Mouse (Mus musculus): ENCODE results near the gene Wdfy3. TPM values are rescaled to one million over a fixed set of nuclear protein-coding genes. Genes with fewer than 3 reads are reported as not detected.

Gene Wdfy3
- polyA plus RNA-seq, 1 experiment from 2014 or later, result 24.2 TPM

DNA sequence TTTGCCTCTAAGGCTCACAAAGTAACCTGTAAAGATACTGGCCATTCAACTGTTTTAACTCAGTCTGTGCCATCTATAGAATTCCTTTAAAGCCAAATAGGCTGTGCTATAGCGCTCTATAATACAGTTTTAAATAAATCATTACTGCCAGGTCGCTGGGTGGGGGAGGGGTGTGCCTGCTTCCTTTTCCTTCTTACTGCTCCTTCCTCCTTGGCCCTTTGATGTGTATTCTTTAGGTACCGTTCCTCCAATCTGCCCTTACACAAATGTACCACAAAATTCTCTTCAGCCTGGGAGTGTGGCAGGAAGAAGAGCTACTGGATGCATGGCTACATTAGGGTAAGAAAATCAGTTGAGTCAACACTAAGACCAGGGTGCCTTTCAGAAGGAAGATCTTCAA, 1.5 kb upstream of the Wdfy3 start:
- DNase-seq (ENCODE audit: low spot score), result no peak
- Histone ChIP-seq H3K27ac (peak overlapping the region; percentile 100), H3K36me3 (peaks cover 13% of the 10 kb centered on the region), H3K4me3 (peak overlapping the region; percentile 87), H3K9me3 (no peaks in the 10 kb centered on the region), H3K27me3 (ENCODE audit: insufficient read depth, poor library complexity, severe bottlenecking) (no peaks in the 10 kb centered on the region), H3K4me1 (replicated peaks) (peaks cover 48% of the 10 kb centered on the region)
- WGBS, result 53% methylated on average over 3 of the region's 3 CpGs

DNA sequence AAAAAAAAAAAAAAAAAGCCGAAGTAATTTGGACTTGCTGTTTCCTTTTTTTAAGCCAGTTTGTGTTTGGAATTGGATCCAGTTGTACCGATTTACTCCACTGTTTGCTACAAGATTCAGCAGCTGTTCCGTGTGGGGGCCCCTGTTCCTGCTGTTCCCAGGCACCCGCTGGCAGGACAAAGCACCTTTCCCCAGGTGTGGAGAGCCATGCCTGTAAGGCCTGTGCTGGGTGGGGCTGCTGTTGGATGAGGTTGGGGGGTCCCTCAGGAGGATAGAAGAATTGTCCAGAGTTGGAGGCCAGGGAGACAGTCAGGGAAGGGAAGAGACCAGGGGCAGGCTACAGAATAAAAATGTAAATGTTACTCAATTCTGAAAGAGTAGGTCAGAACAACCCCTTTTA, 1.1 kb upstream of the Wdfy3 start:
- WGBS, result 42% methylated on average over 4 of the region's 4 CpGs
- Histone ChIP-seq H3K36me3 (peaks cover 17% of the 10 kb centered on the region), H3K9me3 (no peaks in the 10 kb centered on the region), H3K4me3 (peak overlapping the region; percentile 87), H3K4me1 (replicated peaks) (peaks cover 48% of the 10 kb centered on the region), H3K27ac (peak overlapping the region; percentile 100), H3K27me3 (ENCODE audit: insufficient read depth, poor library complexity, severe bottlenecking) (no peaks in the 10 kb centered on the region)
- peak; percentile 12 for DNase-seq (ENCODE audit: low spot score)

DNA sequence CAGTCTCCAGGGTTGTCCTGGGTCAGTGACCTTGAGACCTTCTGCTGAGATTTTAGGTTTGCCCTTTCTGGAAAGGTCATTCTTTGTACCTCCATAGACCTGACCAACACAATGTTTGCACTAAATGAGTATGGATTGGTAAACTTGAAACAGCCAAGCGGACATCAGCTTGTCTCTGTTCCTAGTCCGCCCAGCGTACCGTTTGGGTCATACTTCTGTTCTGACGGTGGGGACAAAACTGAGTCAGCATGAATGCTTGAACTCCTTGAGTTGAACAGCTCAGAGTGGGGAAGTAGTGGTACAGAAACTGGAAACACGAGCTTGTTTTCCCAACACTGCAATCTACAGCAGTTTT, 670 bp upstream of the Wdfy3 start:
- no peaks in the 10 kb centered on the region for H3K27me3 ChIP-seq (ENCODE audit: insufficient read depth, poor library complexity, severe bottlenecking)
- H3K27ac ChIP-seq, result peak overlapping the region; percentile 100
- H3K4me3 ChIP-seq, result peak overlapping the region; percentile 87
- 11% methylated on average over 6 of the region's 6 CpGs for WGBS
- peaks cover 20% of the 10 kb centered on the region for H3K36me3 ChIP-seq
- no peaks in the 10 kb centered on the region for H3K9me3 ChIP-seq
- peaks cover 48% of the 10 kb centered on the region for H3K4me1 ChIP-seq (replicated peaks)
- DNase-seq (ENCODE audit: low spot score), result no peak

DNA sequence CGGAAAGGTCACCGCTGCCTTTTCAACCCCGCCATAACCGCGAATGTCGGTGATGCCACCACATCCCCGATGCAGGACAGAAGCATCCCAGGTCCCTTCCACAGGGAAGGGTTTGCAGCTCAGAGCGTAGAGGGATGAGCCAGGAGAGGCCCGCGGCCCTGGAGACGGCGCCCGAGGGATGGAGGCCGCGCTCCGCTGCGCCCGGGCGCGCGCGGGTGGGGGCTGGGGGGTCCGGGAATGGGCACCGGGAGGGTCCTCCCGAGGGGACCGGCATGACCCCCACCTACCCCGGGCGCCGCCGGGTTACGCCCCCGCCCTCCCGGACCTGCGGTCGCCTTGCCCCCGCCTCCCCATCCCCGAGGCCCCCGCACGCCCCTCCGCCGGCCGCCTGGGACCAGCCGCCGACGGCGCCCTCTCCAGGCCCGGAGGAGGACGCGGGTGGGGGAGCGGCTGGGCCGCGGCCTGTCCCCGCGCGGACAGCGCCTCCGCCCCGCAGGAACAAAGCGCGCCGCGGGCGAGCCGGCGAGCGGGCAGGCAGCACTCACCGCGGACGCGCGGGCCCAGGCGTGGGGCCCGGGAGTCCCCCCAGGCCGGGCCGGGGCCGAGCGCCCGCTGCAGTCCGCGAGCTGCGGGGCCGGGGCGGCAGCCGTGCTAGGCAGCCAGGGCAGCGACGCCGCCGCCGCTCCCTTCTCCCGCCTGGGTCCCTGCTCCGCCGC, 512 bp downstream of the Wdfy3 start:
- Histone ChIP-seq H3K4me1 (replicated peaks) (peaks cover 52% of the 10 kb centered on the region), H3K36me3 (peaks cover 25% of the 10 kb centered on the region), H3K27ac (peak overlapping the region; percentile 100), H3K27me3 (ENCODE audit: insufficient read depth, poor library complexity, severe bottlenecking) (no peaks in the 10 kb centered on the region), H3K4me3 (peak overlapping the region; percentile 87), H3K9me3 (no peaks in the 10 kb centered on the region)
- WGBS, result under 1% methylated on average over 84 of the region's 92 CpGs
- DNase-seq (ENCODE audit: low spot score), result peak; percentile 68

GRCm38 (mm10) chr5:102066458-102066857, 3.3 kb downstream of the Wdfy3 start:
- Histone ChIP-seq H3K36me3 (peaks cover 25% of the 10 kb centered on the region), H3K4me1 (replicated peaks) (peaks cover 63% of the 10 kb centered on the region), H3K27ac (no peak overlapping the region), H3K27me3 (ENCODE audit: insufficient read depth, poor library complexity, severe bottlenecking) (no peaks in the 10 kb centered on the region), H3K4me3 (no peak overlapping the region), H3K9me3 (no peaks in the 10 kb centered on the region)
- 94% methylated on average over 6 of the region's 6 CpGs for WGBS
- DNase-seq (ENCODE audit: low spot score), result no peak

DNA sequence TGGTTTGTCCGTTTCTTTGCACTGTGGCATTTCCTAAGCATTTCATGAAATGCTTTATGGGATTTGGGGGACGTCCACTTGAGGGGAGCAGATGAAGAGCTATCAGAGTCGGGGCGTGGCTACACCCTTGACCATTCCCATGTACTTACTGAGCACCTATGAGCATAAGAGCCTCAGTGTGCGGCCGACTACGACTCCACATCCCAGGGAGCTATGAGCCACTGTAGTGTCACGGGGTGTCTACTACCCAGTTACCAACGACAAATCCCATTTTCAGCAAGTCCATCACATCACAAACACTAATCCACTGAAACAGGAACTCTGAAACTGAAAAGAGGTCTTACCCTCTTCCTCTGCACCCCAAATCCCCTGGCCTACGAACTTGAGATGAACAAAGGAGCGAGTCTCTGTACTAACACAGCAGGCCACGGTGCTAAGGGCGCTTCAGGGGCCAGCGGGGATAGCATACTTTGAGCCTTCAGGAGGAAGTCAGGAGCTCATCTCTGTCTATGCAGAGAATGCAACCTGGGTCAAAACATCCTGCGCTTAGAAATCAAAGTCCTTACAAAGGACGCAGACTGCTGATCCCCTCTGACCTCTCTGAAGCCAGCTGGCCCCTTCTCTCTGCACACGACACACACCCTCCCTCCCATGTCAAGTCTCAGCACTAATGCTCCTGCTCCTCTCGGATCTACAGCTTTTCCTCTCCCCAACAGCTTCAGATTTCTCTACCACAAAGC, 6.5 kb downstream of the Wdfy3 start:
- peaks cover 40% of the 10 kb centered on the region for H3K36me3 ChIP-seq
- H3K4me3 ChIP-seq, result peak overlapping the region; percentile 13; the same call in 1 of the 2 replicates
- 51% methylated on average over 18 of the region's 18 CpGs for WGBS
- peaks cover 45% of the 10 kb centered on the region for H3K4me1 ChIP-seq (replicated peaks)
- peak overlapping the region; percentile 64 for H3K27ac ChIP-seq
- no peaks in the 10 kb centered on the region for H3K27me3 ChIP-seq (ENCODE audit: insufficient read depth, poor library complexity, severe bottlenecking)
- no peaks in the 10 kb centered on the region for H3K9me3 ChIP-seq
- peak; percentile 30 for DNase-seq (ENCODE audit: low spot score)

GRCm38 (mm10) chr5:102061816-102062215, 7.9 kb downstream of the Wdfy3 start:
- Histone ChIP-seq H3K27ac (no peak overlapping the region), H3K4me1 (replicated peaks) (peaks cover 31% of the 10 kb centered on the region), H3K36me3 (peaks cover 33% of the 10 kb centered on the region), H3K27me3 (ENCODE audit: insufficient read depth, poor library complexity, severe bottlenecking) (no peaks in the 10 kb centered on the region), H3K4me3 (no peak overlapping the region), H3K9me3 (no peaks in the 10 kb centered on the region)
- 84% methylated on average over 5 of the region's 5 CpGs for WGBS
- DNase-seq (ENCODE audit: low spot score), result no peak

GRCm38 (mm10) chr5:102055946-102056345, 13.8 kb downstream of the Wdfy3 start:
- DNase-seq (ENCODE audit: low spot score), result no peak
- Histone ChIP-seq H3K36me3 (peaks cover 43% of the 10 kb centered on the region), H3K4me1 (replicated peaks) (peaks cover 27% of the 10 kb centered on the region), H3K27me3 (ENCODE audit: insufficient read depth, poor library complexity, severe bottlenecking) (no peaks in the 10 kb centered on the region), H3K4me3 (no peak overlapping the region), H3K9me3 (no peaks in the 10 kb centered on the region), H3K27ac (no peak overlapping the region)
- WGBS, result 67% methylated on average over 7 of the region's 7 CpGs

- Histone ChIP-seq H3K4me1 (replicated peaks) (peaks cover 27% of the 10 kb centered on the region), H3K4me3 (no peak overlapping the region), H3K27ac (peak overlapping the region; percentile 35; the same call in 1 of the 2 replicates), H3K27me3 (ENCODE audit: insufficient read depth, poor library complexity, severe bottlenecking) (no peaks in the 10 kb centered on the region), H3K36me3 (peaks cover 45% of the 10 kb centered on the region), H3K9me3 (no peaks in the 10 kb centered on the region)
- no peak for DNase-seq (ENCODE audit: low spot score)
- 49% methylated on average over 3 of the region's 3 CpGs for WGBS
Observed at GRCm38 (mm10) chr5:102055130-102055641, 14.5 kb downstream of the Wdfy3 start.

DNA sequence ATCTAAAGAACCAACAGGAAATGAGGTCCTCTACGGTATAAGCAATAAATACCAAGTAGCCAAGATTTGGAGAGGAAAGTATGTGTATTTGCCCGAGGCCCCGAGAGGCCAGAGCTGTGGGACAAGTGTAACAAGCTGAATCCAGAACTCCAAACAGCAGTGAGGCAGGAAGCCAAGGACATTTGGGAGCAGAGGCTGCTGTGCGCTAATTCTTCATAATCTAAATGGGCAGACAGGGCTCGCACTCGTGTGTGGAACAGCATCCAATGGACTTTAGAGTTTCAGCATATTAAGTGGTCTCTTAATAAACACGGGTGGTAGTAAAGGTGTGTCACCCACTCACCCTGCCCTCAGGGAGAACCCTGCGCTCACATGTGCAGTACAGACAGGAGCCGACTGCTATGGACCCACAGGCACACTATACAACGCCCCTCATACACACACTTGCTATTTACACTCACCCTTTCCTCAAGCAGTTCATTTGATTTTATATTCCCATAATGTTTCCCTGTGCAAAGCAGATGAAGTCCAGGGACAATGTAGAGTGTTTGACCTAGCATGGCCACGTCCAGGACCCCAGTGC, 15.1 kb downstream of the Wdfy3 start:
- H3K4me1 ChIP-seq (replicated peaks), result peaks cover 27% of the 10 kb centered on the region
- no peaks in the 10 kb centered on the region for H3K27me3 ChIP-seq (ENCODE audit: insufficient read depth, poor library complexity, severe bottlenecking)
- H3K27ac ChIP-seq, result no peak overlapping the region
- peaks cover 44% of the 10 kb centered on the region for H3K36me3 ChIP-seq
- WGBS, result 86% methylated on average over 11 of the region's 11 CpGs
- no peak for DNase-seq (ENCODE audit: low spot score)
- H3K4me3 ChIP-seq, result no peak overlapping the region
- no peaks in the 10 kb centered on the region for H3K9me3 ChIP-seq

GRCm38 (mm10) chr5:102052906-102053305, 16.8 kb downstream of the Wdfy3 start:
- peaks cover 39% of the 10 kb centered on the region for H3K36me3 ChIP-seq
- WGBS, result 69% methylated on average over 6 of the region's 6 CpGs
- H3K27me3 ChIP-seq (ENCODE audit: insufficient read depth, poor library complexity, severe bottlenecking), result no peaks in the 10 kb centered on the region
- H3K4me1 ChIP-seq (replicated peaks), result peaks cover 27% of the 10 kb centered on the region
- no peak for DNase-seq (ENCODE audit: low spot score)
- H3K27ac ChIP-seq, result no peak overlapping the region
- H3K9me3 ChIP-seq, result no peaks in the 10 kb centered on the region
- no peak overlapping the region for H3K4me3 ChIP-seq

DNA sequence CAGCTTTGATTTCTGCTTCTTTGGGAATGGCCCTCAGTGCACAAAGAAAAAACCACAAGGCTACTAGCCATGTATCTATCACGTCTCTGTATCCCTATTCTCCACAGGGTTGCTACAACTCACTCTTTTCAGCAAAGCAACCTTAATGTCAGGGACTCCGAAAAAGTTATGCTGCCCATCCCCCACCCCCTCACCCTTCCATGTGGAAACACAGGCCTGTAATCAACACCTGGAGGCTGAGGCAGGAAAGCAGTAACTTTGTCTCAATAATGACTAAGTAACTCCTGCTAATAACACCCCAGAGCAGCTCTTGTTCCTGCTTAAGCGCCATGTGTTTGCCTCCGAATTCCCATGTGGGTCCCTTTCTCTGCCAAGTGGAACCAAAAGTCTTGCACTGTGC, 17.3 kb downstream of the Wdfy3 start:
- no peaks in the 10 kb centered on the region for H3K27me3 ChIP-seq (ENCODE audit: insufficient read depth, poor library complexity, severe bottlenecking)
- H3K4me3 ChIP-seq, result no peak overlapping the region
- DNase-seq (ENCODE audit: low spot score), result no peak
- no peak overlapping the region for H3K27ac ChIP-seq
- H3K36me3 ChIP-seq, result peaks cover 39% of the 10 kb centered on the region
- WGBS, result 81% methylated on average over 4 of the region's 4 CpGs
- H3K4me1 ChIP-seq (replicated peaks), result peaks cover 27% of the 10 kb centered on the region
- H3K9me3 ChIP-seq, result no peaks in the 10 kb centered on the region

- Histone ChIP-seq H3K9me3 (no peaks in the 10 kb centered on the region), H3K27ac (no peak overlapping the region), H3K4me1 (replicated peaks) (peaks cover 20% of the 10 kb centered on the region), H3K4me3 (no peak overlapping the region), H3K36me3 (peaks cover 39% of the 10 kb centered on the region), H3K27me3 (ENCODE audit: insufficient read depth, poor library complexity, severe bottlenecking) (no peaks in the 10 kb centered on the region)
- WGBS, result 92% methylated on average over 1 of the region's 1 CpGs
- no peak for DNase-seq (ENCODE audit: low spot score)
Observed at GRCm38 (mm10) chr5:102050677-102051076, 19.0 kb downstream of the Wdfy3 start.
